In genomic region chr11:98114363-98114762, GRCm38 (mm10) we compare ENCODE assay signal across 31 mouse cellular contexts. TPM values are rescaled to one million over a fixed set of nuclear protein-coding genes. Genes with fewer than 3 reads are reported as not detected.
DNase-seq lines count a peak whose midpoint lies in the region; ATAC-seq and TF ChIP-seq lines count a peak whose summit lies in the region.
"Had no signal": no experiment of that assay in that cellular context is flagged by ENCODE, and none has a peak within 500 bp of the region (broad histone marks: within the 10 kb centered on the region; RNA-seq: fewer than 3 reads in every experiment).

No protein-coding gene starts in this region.

- H3K4me3 ChIP-seq in embryonic facial prominence, embryonic 15.5 days (replicated peaks) = no peak overlapping the region
- H3K4me3 ChIP-seq in embryonic facial prominence, embryonic 10.5 days = no peak overlapping the region
- no peak overlapping the region for H3K4me3 ChIP-seq in heart, adult 2 months
- H3K4me3 ChIP-seq in heart, postnatal 0 days (ENCODE audit: low read depth, low read length) = no peak overlapping the region
- H3K4me3 ChIP-seq in liver, postnatal 0 days (ENCODE audit: low read depth, low read length) = no peak overlapping the region
- H3K4me3 ChIP-seq: embryonic facial prominence, embryonic 13.5 days; erythroblast, embryonic 14.5 days; intestine, embryonic 15.5 days; midbrain, embryonic 15.5 days; neural tube, embryonic 15.5 days; stomach, embryonic 15.5 days had no signal

- no peaks in the 10 kb centered on the region for H3K79me2 ChIP-seq in heart, adult 2 months (replicated peaks; ENCODE audit: control insufficient read depth, insufficient read depth, low read length)

- peaks cover 34% of the 10 kb centered on the region for H3K36me3 ChIP-seq in embryonic facial prominence, embryonic 15.5 days
- peaks cover 57% of the 10 kb centered on the region for H3K36me3 ChIP-seq in embryonic facial prominence, embryonic 10.5 days (replicated peaks)
- peaks cover 12% of the 10 kb centered on the region for H3K36me3 ChIP-seq in heart, adult 2 months (ENCODE audit: control insufficient read depth, insufficient read depth, low read length)
- H3K36me3 ChIP-seq in heart, postnatal 0 days (replicated peaks; ENCODE audit: control insufficient read depth, insufficient read depth, low read length) = peaks cover 40% of the 10 kb centered on the region
- peaks cover 31% of the 10 kb centered on the region for H3K36me3 ChIP-seq in liver, postnatal 0 days (replicated peaks; ENCODE audit: insufficient read depth, low read length)
- H3K36me3 ChIP-seq: stomach, embryonic 15.5 days had no signal

- DNase-seq in embryonic facial prominence, embryonic 10.5 days (ENCODE audit: low spot score) = no peak
- DNase-seq in heart, adult 2 months = peak in 1 of 2 experiments; percentile 23
- no peak for DNase-seq in heart, postnatal 4 days
- DNase-seq in brain, adult 2 months (ENCODE audit: low read depth, low spot score) = peak; percentile 25
- peak; percentile 15 for DNase-seq in heart, postnatal 0 days (ENCODE audit: low spot score)
- DNase-seq in liver, postnatal 0 days = no peak
- DNase-seq: adrenal gland, adult 2 months; cerebellum, adult 11 months; cerebellum, adult 9-10 months; cerebellum, postnatal 36 days; embryo, embryonic 11 days; forebrain, postnatal 0 days; gastrocnemius, postnatal 36 days; kidney, adult 8-10 months; kidney, postnatal 25 days; liver; lung, embryonic 14.5 days; lung, postnatal 14 days; right cerebral cortex, postnatal 25 days; thymus, postnatal 14 days had no signal

- TF ChIP-seq POLR2A in heart, adult 2 months (IDR thresholded peaks at IDR 0.05; ENCODE audit: insufficient read depth, low read depth, low read length) = peak; percentile 25; the same call in 1 of the 2 replicates

- 0 out of 2 replicates have a peak overlapping the region, but pooled peaks have one; percentile 24 for H3K27ac ChIP-seq in embryonic facial prominence, embryonic 15.5 days (replicated peaks)
- no peak overlapping the region for H3K27ac ChIP-seq in embryonic facial prominence, embryonic 10.5 days (replicated peaks)
- H3K27ac ChIP-seq in heart, adult 2 months = peak overlapping the region; percentile 84
- H3K27ac ChIP-seq in heart, postnatal 0 days (ENCODE audit: low read depth) = peak overlapping the region; percentile 78
- H3K27ac ChIP-seq in liver, postnatal 0 days (ENCODE audit: low read depth) = no peak overlapping the region
- H3K27ac ChIP-seq: embryonic facial prominence, embryonic 13.5 days; intestine, embryonic 15.5 days; liver, embryonic 14.5 days; midbrain, embryonic 15.5 days; neural tube, embryonic 15.5 days; stomach, embryonic 15.5 days had no signal

- H3K9me3 ChIP-seq in embryonic facial prominence, embryonic 15.5 days (replicated peaks) = no peaks in the 10 kb centered on the region
- H3K9me3 ChIP-seq in embryonic facial prominence, embryonic 10.5 days = no peaks in the 10 kb centered on the region
- H3K9me3 ChIP-seq in heart, postnatal 0 days (replicated peaks; ENCODE audit: control insufficient read depth, low read length) = no peaks in the 10 kb centered on the region
- no peaks in the 10 kb centered on the region for H3K9me3 ChIP-seq in liver, postnatal 0 days (ENCODE audit: low read length)
- H3K9me3 ChIP-seq: embryonic facial prominence, embryonic 13.5 days; intestine, embryonic 15.5 days; midbrain, embryonic 15.5 days; neural tube, embryonic 15.5 days; stomach, embryonic 15.5 days had no signal

- H3K4me1 ChIP-seq in embryonic facial prominence, embryonic 15.5 days = no peaks in the 10 kb centered on the region
- no peaks in the 10 kb centered on the region for H3K4me1 ChIP-seq in embryonic facial prominence, embryonic 10.5 days
- H3K4me1 ChIP-seq in heart, adult 2 months (ENCODE audit: control insufficient read depth, insufficient read depth, low read length) = peaks cover 6% of the 10 kb centered on the region
- H3K4me1 ChIP-seq in heart, postnatal 0 days (ENCODE audit: control insufficient read depth, insufficient read depth) = peaks cover 14% of the 10 kb centered on the region
- no peaks in the 10 kb centered on the region for H3K4me1 ChIP-seq in liver, postnatal 0 days (ENCODE audit: insufficient read depth)
- H3K4me1 ChIP-seq: embryonic facial prominence, embryonic 13.5 days; intestine, embryonic 15.5 days; midbrain, embryonic 15.5 days; neural tube, embryonic 15.5 days; stomach, embryonic 15.5 days had no signal

- TF ChIP-seq CTCF in heart, adult 2 months (IDR thresholded peaks at IDR 0.05) = no peak
- TF ChIP-seq CTCF in heart, postnatal 0 days (IDR thresholded peaks at IDR 0.05; ENCODE audit: low read depth) = no peak
- no peak for TF ChIP-seq CTCF in liver, postnatal 0 days (IDR thresholded peaks at IDR 0.05; ENCODE audit: low read depth)

- no peaks in the 10 kb centered on the region for H3K27me3 ChIP-seq in embryonic facial prominence, embryonic 15.5 days
- no peaks in the 10 kb centered on the region for H3K27me3 ChIP-seq in embryonic facial prominence, embryonic 10.5 days (replicated peaks; ENCODE audit: low read depth, poor library complexity, severe bottlenecking)
- H3K27me3 ChIP-seq in heart, adult 2 months (ENCODE audit: control insufficient read depth, insufficient read depth, low read length) = no peaks in the 10 kb centered on the region
- H3K27me3 ChIP-seq in heart, postnatal 0 days (ENCODE audit: control insufficient read depth, insufficient read depth, low read length) = no peaks in the 10 kb centered on the region
- no peaks in the 10 kb centered on the region for H3K27me3 ChIP-seq in liver, postnatal 0 days (ENCODE audit: insufficient read depth, low read length)
- H3K27me3 ChIP-seq: CH12.LX; embryonic facial prominence, embryonic 13.5 days; intestine, embryonic 15.5 days; midbrain, embryonic 15.5 days; neural tube, embryonic 15.5 days; stomach, embryonic 15.5 days had no signal

- intact Hi-C loops in heart, adult 2 months (cut with DNase I) = no loop called here

- no peak overlapping the region for H3K9ac ChIP-seq in embryonic facial prominence, embryonic 15.5 days
- H3K9ac ChIP-seq in heart, adult 2 months (ENCODE audit: low read depth, low read length) = peak overlapping the region; percentile 42; the same call in 1 of the 2 replicates
- H3K9ac ChIP-seq in heart, postnatal 0 days (replicated peaks; ENCODE audit: low read depth, low read length) = 0 out of 2 replicates have a peak overlapping the region, but pooled peaks have one; percentile 1
- H3K9ac ChIP-seq in liver, postnatal 0 days (replicated peaks) = no peak overlapping the region
- H3K9ac ChIP-seq: embryonic facial prominence, embryonic 13.5 days; forebrain, postnatal 0 days; intestine, embryonic 15.5 days; liver, embryonic 14.5 days; lung, embryonic 14.5 days; midbrain, embryonic 15.5 days; neural tube, embryonic 15.5 days; stomach, embryonic 15.5 days had no signal

- no peak overlapping the region for H3K4me2 ChIP-seq in embryonic facial prominence, embryonic 15.5 days (replicated peaks)
- no peak overlapping the region for H3K4me2 ChIP-seq in heart, postnatal 0 days (ENCODE audit: low read depth, low read length)
- no peak overlapping the region for H3K4me2 ChIP-seq in liver, postnatal 0 days (ENCODE audit: low read depth, low read length)
- H3K4me2 ChIP-seq: embryonic facial prominence, embryonic 13.5 days; intestine, embryonic 15.5 days; lung, embryonic 14.5 days; midbrain, embryonic 15.5 days; neural tube, embryonic 15.5 days; stomach, embryonic 15.5 days had no signal

- no peak for TF ChIP-seq EP300 in heart, adult 2 months (IDR thresholded peaks at IDR 0.05; ENCODE audit: insufficient read depth, low read depth, low read length)
- no peak for TF ChIP-seq EP300 in heart, postnatal 0 days (IDR thresholded peaks at IDR 0.05; ENCODE audit: low read depth)
- TF ChIP-seq EP300 in liver, postnatal 0 days (IDR thresholded peaks at IDR 0.05; ENCODE audit: low read depth) = no peak

- ATAC-seq in embryonic facial prominence, embryonic 15.5 days (ENCODE audit: insufficient number of reproducible peaks, low FRiP score, low TSS enrichment, low read depth) = no peak
- ATAC-seq in heart, postnatal 0 days (ENCODE audit: insufficient read depth, low read depth) = no peak
- no peak for ATAC-seq in liver, postnatal 0 days
- ATAC-seq: activated CD4-positive, CD25-positive, alpha-beta regulatory T cell, adult 4 months; forebrain, postnatal 0 days; hindbrain, embryonic 16.5 days; intestine, embryonic 15.5 days; midbrain, embryonic 15.5 days had no signal

- WGBS in embryonic facial prominence, embryonic 15.5 days = 92% methylated on average over 1 of the region's 1 CpGs
- WGBS in embryonic facial prominence, embryonic 10.5 days = 96% methylated on average over 1 of the region's 1 CpGs
- WGBS in heart, adult 2 months = 19% methylated on average over 1 of the region's 1 CpGs
- WGBS in heart, postnatal 0 days = 55% methylated on average over 1 of the region's 1 CpGs
- WGBS in liver, postnatal 0 days (ENCODE audit: insufficient replicate concordance) = 89% methylated on average over 1 of the region's 1 CpGs

RNA-seq across cellular contexts. Expression of gene Fbxl20, which starts 35.8 kb away (rescaled TPM):
- polyA plus RNA-seq in embryonic facial prominence, embryonic 15.5 days (2015; fragmentation: Nextera tagmentation; extraction: Ambion mirVana) = 22.0 and 24.0 TPM in 2 replicates
- 23.0 and 26.7 TPM in 2 replicates for polyA plus RNA-seq in embryonic facial prominence, embryonic 10.5 days (2016; fragmentation: Nextera tagmentation; extraction: Ambion mirVana)
- total RNA-seq in heart, adult 2 months (2021) = 10 to 100 TPM; 14.3 to 14.4 TPM
- 10.7 and 16.0 TPM in 2 replicates for polyA plus RNA-seq in heart, adult 2 months (2012; rRNA removed)
- 10 to 100 TPM; 16.2 to 17.5 TPM for total RNA-seq in heart, postnatal 4 days (2021)
- total RNA-seq in heart, postnatal 0 days (2014; rRNA removed; ENCODE audit: low replicate concordance) = 8.8 and 12.5 TPM in 2 replicates
- 8.6 and 8.8 TPM in 2 replicates for polyA plus RNA-seq in heart, postnatal 0 days (2015; fragmentation: Nextera tagmentation; extraction: Ambion mirVana)
- 4.9 and 6.3 TPM in 2 replicates for polyA plus RNA-seq in liver, postnatal 0 days (2015; fragmentation: Nextera tagmentation; extraction: Ambion mirVana)

Comparison
In these comparisons a context has a peak if more than half of its experiments do, and no peak if none do; other contexts are left out.
1. H3K27ac ChIP-seq: peak in embryonic facial prominence, embryonic 15.5 days (single experiment), heart, adult 2 months (single experiment) and heart, postnatal 0 days (single experiment); none in embryonic facial prominence, embryonic 10.5 days (single experiment) and liver, postnatal 0 days (single experiment).
2. DNase-seq: peak in brain, adult 2 months (single experiment) and heart, postnatal 0 days (single experiment); none in embryonic facial prominence, embryonic 10.5 days (single experiment), heart, postnatal 4 days (single experiment) and liver, postnatal 0 days (single experiment).
3. H3K9ac ChIP-seq: peak in heart, adult 2 months (single experiment) and heart, postnatal 0 days (single experiment); none in embryonic facial prominence, embryonic 15.5 days (single experiment) and liver, postnatal 0 days (single experiment).